Mouse (Mus musculus): Measurements from ENCODE around the gene Pald1.

GRCm38 (mm10) chr10:61416561-61416960 is 33.2 kb upstream of the Pald1 start:
- TF ChIP-seq POLR2A (IDR thresholded peaks at IDR 0.05; ENCODE audit: extremely low read depth, insufficient read depth, low read length) (no peak), CTCF (IDR thresholded peaks at IDR 0.05; ENCODE audit: extremely low read depth, insufficient read depth, low read length) (no peak)
